Mouse (Mus musculus): ENCODE measurements around the gene Popdc3.
"Not testable (repeated sequence)": the region's sequence is repeated elsewhere in the genome, so short reads cannot be mapped to it uniquely, and the experiment has no call there.

Gene Popdc3

GRCm38 (mm10) chr10:45204582-45204981 lies 26.7 kb downstream of the Popdc3 start:
- DNase-seq (ENCODE audit: low spot score) = no peak

GRCm38 (mm10) chr10:45210201-45210600 lies 32.3 kb downstream of the Popdc3 start:
- DNase-seq (ENCODE audit: low spot score) = no peak

GRCm38 (mm10) chr10:45216676-45217075 lies 38.8 kb downstream of the Popdc3 start:
- no peak for DNase-seq (ENCODE audit: low spot score)

- DNase-seq (ENCODE audit: low spot score) = no peak
Measured at GRCm38 (mm10) chr10:45229954-45230353, 52.1 kb downstream of the Popdc3 start.

- no peak for DNase-seq (ENCODE audit: low spot score)
Measured at GRCm38 (mm10) chr10:45233351-45233750, 55.5 kb downstream of the Popdc3 start.

GRCm38 (mm10) chr10:45236304-45236703 lies 58.4 kb downstream of the Popdc3 start:
- no peak for DNase-seq (ENCODE audit: low spot score)

- no peak for DNase-seq (ENCODE audit: low spot score)
Measured at GRCm38 (mm10) chr10:45237492-45237891, 59.6 kb downstream of the Popdc3 start.

GRCm38 (mm10) chr10:45260477-45260876 lies 82.6 kb downstream of the Popdc3 start:
- DNase-seq (ENCODE audit: low spot score) = no peak

GRCm38 (mm10) chr10:45262126-45262525 lies 84.2 kb downstream of the Popdc3 start:
- no peak for DNase-seq (ENCODE audit: low spot score)

GRCm38 (mm10) chr10:45276499-45276898 lies 98.6 kb downstream of the Popdc3 start:
- no peak for DNase-seq (ENCODE audit: low spot score)

GRCm38 (mm10) chr10:45276995-45277394 lies 99.1 kb downstream of the Popdc3 start:
- no peak for DNase-seq (ENCODE audit: low spot score)

- no peak for DNase-seq (ENCODE audit: low spot score)
Measured at GRCm38 (mm10) chr10:45285651-45286050, 107.8 kb downstream of the Popdc3 start.

GRCm38 (mm10) chr10:45288351-45288750 lies 110.5 kb downstream of the Popdc3 start:
- no peak for DNase-seq (ENCODE audit: low spot score)

GRCm38 (mm10) chr10:45289218-45290105 lies 111.6 kb downstream of the Popdc3 start:
- DNase-seq (ENCODE audit: low spot score) = peak; percentile 50

GRCm38 (mm10) chr10:45290618-45291017 lies 112.7 kb downstream of the Popdc3 start:
- DNase-seq (ENCODE audit: low spot score) = no peak

GRCm38 (mm10) chr10:45292159-45292558 lies 114.3 kb downstream of the Popdc3 start:
- DNase-seq (ENCODE audit: low spot score) = not testable (repeated sequence)

- no peak for DNase-seq (ENCODE audit: low spot score)
Measured at GRCm38 (mm10) chr10:45295093-45295492, 117.2 kb downstream of the Popdc3 start.

GRCm38 (mm10) chr10:45298503-45298902 lies 120.6 kb downstream of the Popdc3 start:
- DNase-seq (ENCODE audit: low spot score) = no peak

- DNase-seq (ENCODE audit: low spot score) = no peak
Measured at GRCm38 (mm10) chr10:45299509-45299908, 121.6 kb downstream of the Popdc3 start.

- no peak for DNase-seq (ENCODE audit: low spot score)
Measured at GRCm38 (mm10) chr10:45303315-45304036, 125.6 kb downstream of the Popdc3 start.

GRCm38 (mm10) chr10:45305173-45305572 lies 127.3 kb downstream of the Popdc3 start:
- DNase-seq (ENCODE audit: low spot score) = no peak

GRCm38 (mm10) chr10:45311129-45311528 lies 133.2 kb downstream of the Popdc3 start:
- no peak for DNase-seq (ENCODE audit: low spot score)

GRCm38 (mm10) chr10:45311624-45312023 lies 133.7 kb downstream of the Popdc3 start:
- DNase-seq (ENCODE audit: low spot score) = no peak

Data from testis, postnatal 10 days (tissue).